Mouse (Mus musculus) G1E (cell line): Measurements from ENCODE around the gene Tbc1d1.

Experiments used
- CTCF ChIP-seq: IDR thresholded peaks from 2 replicates; pipeline ENCODE4 v1.5.1; 2012; ENCODE audit warnings: low read depth, low read length, inconsistent platforms, mixed read lengths
- GATA1 ChIP-seq: IDR thresholded peaks from 2 replicates; pipeline ENCODE4 v1.6.1; 2012; ENCODE audit warnings: borderline replicate concordance, low read length, inconsistent platforms, mixed read lengths
- GATA2 ChIP-seq: IDR thresholded peaks from 2 replicates; pipeline ENCODE4 v1.6.1; 2012; ENCODE audit warnings: low read depth, low read length, inconsistent platforms, borderline replicate concordance
- POLR2AphosphoS5 ChIP-seq: IDR thresholded peaks from 2 replicates; pipeline ENCODE4 v1.6.1; 2012; ENCODE audit warnings: low read depth, low read length, inconsistent platforms; ENCODE audit not compliant: insufficient replicate concordance
- TAL1 ChIP-seq: conservative IDR thresholded peaks from 2 replicates; pipeline ENCODE4 v1.6.1; 2012; ENCODE audit warnings: low read depth, low read length, inconsistent platforms, mixed read lengths

GRCm38 (mm10) chr5:64363859-64364406 lies 207.8 kb downstream of the Tbc1d1 start:
- TF ChIP-seq GATA1 (no peak), CTCF (no peak), GATA2 (no peak), TAL1 (no peak), POLR2AphosphoS5 (no peak)
